Mouse (Mus musculus) CH12.LX (cell line): Measurements from ENCODE around the gene Dnajc8. TPM values are rescaled to one million over a fixed set of nuclear protein-coding genes. Genes with fewer than 3 reads are reported as not detected.

Experiments used
- DNase-seq: peaks from one replicate; pipeline ENCODE4 v3.0.0-alpha.2; 2013; ENCODE audit errors: extremely low read depth
- H3K27ac ChIP-seq: 2 replicates; pipeline ENCODE4 v1.5.1; 2012; ENCODE audit warnings: low read depth, mild to moderate bottlenecking, control low read depth, moderate library complexity; ENCODE audit not compliant: insufficient read depth
- H3K27me3 ChIP-seq: replicated peaks from 2 replicates; pipeline ENCODE3; 2012; ENCODE audit warnings: inconsistent platforms
- H3K36me3 ChIP-seq, 2 experiments: replicated peaks in 1 of 2; 2 replicates each; pipeline versions ENCODE3 to v1.6.1; 2012; ENCODE audit warnings: inconsistent platforms in 1 of 2, low read length in 1 of 2, mild to moderate bottlenecking in 1 of 2, mixed read lengths in 1 of 2, moderate library complexity in 1 of 2; ENCODE audit not compliant: control insufficient read depth in 1 of 2, insufficient read depth in 1 of 2
- H3K4me1 ChIP-seq, 2 experiments: 2 replicates each; pipeline ENCODE4 v1.6.1; 2012; ENCODE audit warnings: inconsistent platforms in 1 of 2, moderate library complexity in 1 of 2; ENCODE audit not compliant: insufficient read depth in 2 of 2, control insufficient read depth in 1 of 2
- H3K4me2 ChIP-seq: 2 replicates; pipeline ENCODE4 v1.6.1; 2012; ENCODE audit warnings: low read depth, mild to moderate bottlenecking, control low read depth; ENCODE audit not compliant: poor library complexity, insufficient read depth, severe bottlenecking
- H3K4me3 ChIP-seq, 3 experiments: fragments of 150-350 bp in 1 of 3; sonication (generic) in 1 of 3; replicated peaks in 1 of 3; 2 replicates each; pipeline versions ENCODE3 to v1.5.1; 2011 to 2012; ENCODE audit warnings: low read depth in 2 of 3, low read length in 2 of 3, mild to moderate bottlenecking in 2 of 3, moderate library complexity in 2 of 3, control low read depth in 1 of 3, improper control_type of control experiment in 1 of 3, inconsistent platforms in 1 of 3, mixed read lengths in 1 of 3; ENCODE audit not compliant: poor library complexity in 1 of 3
- H3K79me2 ChIP-seq: replicated peaks from 2 replicates; pipeline ENCODE4 v1.6.1; 2012; ENCODE audit warnings: mild to moderate bottlenecking, moderate library complexity; ENCODE audit not compliant: control insufficient read depth, poor library complexity, insufficient read depth, severe bottlenecking; ENCODE audit errors: extremely low read depth
- H3K9ac ChIP-seq: 2 replicates; pipeline ENCODE4 v1.6.1; 2012; ENCODE audit warnings: low read depth, mild to moderate bottlenecking, control low read depth, moderate library complexity; ENCODE audit not compliant: insufficient read depth
- H3K9me3 ChIP-seq: replicated peaks from 2 replicates; pipeline ENCODE3; 2012; ENCODE audit warnings: low read length, inconsistent platforms, mixed read lengths
- BHLHE40 ChIP-seq: IDR thresholded peaks from 2 replicates; pipeline ENCODE4 v1.6.1; 2011; ENCODE audit warnings: mild to moderate bottlenecking, low read depth, low read length, improper control_type of control experiment
- CHD1 ChIP-seq: IDR thresholded peaks from 2 replicates; pipeline ENCODE4 v1.6.1; 2012; ENCODE audit warnings: low read depth, low read length, improper control_type of control experiment, inconsistent platforms
- CHD2 ChIP-seq: IDR thresholded peaks from 2 replicates; pipeline ENCODE4 v1.6.1; 2011; ENCODE audit warnings: low read length, improper control_type of control experiment
- CTCF ChIP-seq, 2 experiments: IDR thresholded peaks in 1 of 2; conservative IDR thresholded peaks in 1 of 2; 2 replicates each; pipeline ENCODE4 v1.5.1; 2011 to 2012; ENCODE audit warnings: low read depth in 2 of 2, low read length in 2 of 2, improper control_type of control experiment in 1 of 2, inconsistent platforms in 1 of 2, mild to moderate bottlenecking in 1 of 2, moderate library complexity in 1 of 2
- E2F4 ChIP-seq: IDR thresholded peaks from 2 replicates; pipeline ENCODE4 v1.6.1; 2011; ENCODE audit warnings: low read depth, low read length, improper control_type of control experiment; ENCODE audit not compliant: insufficient replicate concordance
- ETS1 ChIP-seq: conservative IDR thresholded peaks from 2 replicates; pipeline ENCODE4 v1.6.1; 2012; ENCODE audit warnings: low read depth, mild to moderate bottlenecking, inconsistent platforms, low read length, improper control_type of control experiment, moderate library complexity
- GABPA ChIP-seq: IDR thresholded peaks from 2 replicates; pipeline ENCODE4 v1.6.1; 2012; ENCODE audit warnings: low read depth, low read length, improper control_type of control experiment, inconsistent platforms; ENCODE audit not compliant: insufficient replicate concordance
- HCFC1 ChIP-seq: IDR thresholded peaks from 2 replicates; pipeline ENCODE4 v1.6.1; 2012; ENCODE audit warnings: low read depth, mild to moderate bottlenecking, inconsistent platforms, low read length, improper control_type of control experiment
- IRF4 ChIP-seq: IDR thresholded peaks from 2 replicates; pipeline ENCODE4 v1.6.1; 2014; ENCODE audit warnings: low read depth, mild to moderate bottlenecking, inconsistent platforms, low read length, improper control_type of control experiment
- JUN ChIP-seq: IDR thresholded peaks from 2 replicates; pipeline ENCODE4 v1.6.1; 2011; ENCODE audit warnings: low read depth, mild to moderate bottlenecking, low read length, improper control_type of control experiment, moderate library complexity; ENCODE audit not compliant: insufficient read depth
- JUND ChIP-seq: conservative IDR thresholded peaks from 2 replicates; pipeline ENCODE4 v1.6.1; 2011; ENCODE audit warnings: low read depth, low read length, improper control_type of control experiment
- KAT2A ChIP-seq: IDR thresholded peaks from 2 replicates; pipeline ENCODE4 v1.6.1; 2012; ENCODE audit warnings: low read length, improper control_type of control experiment, inconsistent platforms; ENCODE audit not compliant: insufficient replicate concordance
- MAFK ChIP-seq: IDR thresholded peaks from 2 replicates; pipeline ENCODE4 v1.6.1; 2011; ENCODE audit warnings: low read length, improper control_type of control experiment; ENCODE audit not compliant: insufficient replicate concordance
- MAX ChIP-seq: IDR thresholded peaks from 2 replicates; pipeline ENCODE4 v1.6.1; 2011; ENCODE audit warnings: low read length, improper control_type of control experiment
- MEF2A ChIP-seq: IDR thresholded peaks from 2 replicates; pipeline ENCODE4 v1.6.1; 2014; ENCODE audit warnings: low read depth, mild to moderate bottlenecking, inconsistent platforms, low read length, improper control_type of control experiment, borderline replicate concordance
- NELFE ChIP-seq: IDR thresholded peaks from 2 replicates; pipeline ENCODE4 v1.6.1; 2011; ENCODE audit warnings: low read depth, low read length, improper control_type of control experiment
- NRF1 ChIP-seq: IDR thresholded peaks from 2 replicates; pipeline ENCODE4 v1.6.1; 2014; ENCODE audit warnings: low read depth, mild to moderate bottlenecking, inconsistent platforms, low read length, improper control_type of control experiment, moderate library complexity
- PAX5 ChIP-seq: IDR thresholded peaks from 2 replicates; pipeline ENCODE4 v1.6.1; 2012; ENCODE audit warnings: low read length, inconsistent platforms, mixed read lengths
- POLR2A ChIP-seq: IDR thresholded peaks from 2 replicates; pipeline ENCODE4 v1.6.1; 2011; ENCODE audit warnings: low read depth, mild to moderate bottlenecking, improper control_type of control experiment, low read length
- POLR2AphosphoS2 ChIP-seq: IDR thresholded peaks from 2 replicates; pipeline ENCODE4 v1.6.1; 2011; ENCODE audit warnings: low read depth, low read length, improper control_type of control experiment
- SIN3A ChIP-seq: IDR thresholded peaks from 2 replicates; pipeline ENCODE4 v1.6.1; 2012; ENCODE audit warnings: low read length, improper control_type of control experiment, inconsistent platforms
- SMC3 ChIP-seq: IDR thresholded peaks from 2 replicates; pipeline ENCODE4 v1.6.1; 2011; ENCODE audit warnings: low read depth, low read length, improper control_type of control experiment
- TCF12 ChIP-seq: IDR thresholded peaks from 2 replicates; pipeline ENCODE4 v1.6.1; 2014; ENCODE audit warnings: low read depth, mild to moderate bottlenecking, inconsistent platforms, low read length, improper control_type of control experiment
- USF1 ChIP-seq: IDR thresholded peaks from 2 replicates; pipeline ENCODE4 v1.6.1; 2014; ENCODE audit warnings: low read depth, mild to moderate bottlenecking, inconsistent platforms, low read length, improper control_type of control experiment
- USF2 ChIP-seq: conservative IDR thresholded peaks from 2 replicates; pipeline ENCODE4 v1.6.1; 2011; ENCODE audit warnings: low read depth, low read length, improper control_type of control experiment
- ZC3H11A ChIP-seq: IDR thresholded peaks from 2 replicates; pipeline ENCODE4 v1.6.1; 2012; ENCODE audit warnings: low read depth, mild to moderate bottlenecking, inconsistent platforms, low read length, improper control_type of control experiment
- ZKSCAN1 ChIP-seq: IDR thresholded peaks from 2 replicates; pipeline ENCODE4 v1.6.1; 2012; ENCODE audit warnings: low read depth, inconsistent platforms, low read length, improper control_type of control experiment, borderline replicate concordance
- ZMIZ1 ChIP-seq: IDR thresholded peaks from 2 replicates; pipeline ENCODE4 v1.6.1; 2012; ENCODE audit warnings: low read depth, mild to moderate bottlenecking, inconsistent platforms, low read length, improper control_type of control experiment
- ZNF384 ChIP-seq: IDR thresholded peaks from 2 replicates; pipeline ENCODE4 v1.6.1; 2012; ENCODE audit warnings: low read depth, low read length, improper control_type of control experiment, inconsistent platforms
- dilution Hi-C: fragments of 300-500 bp; cut with MboI; formaldehyde crosslinking; loops from 2 replicates; pipeline ENCODE4 v1.14.3; 2020; ENCODE audit warnings: low sequenced_read_pairs; ENCODE audit not compliant: extremely low pct_unique_long_range_greater_than_20kb, extremely low pct_ligation_motif_present
- in situ Hi-C: fragments of 300-500 bp; cut with MboI; formaldehyde crosslinking; loops from 3 replicates; pipeline ENCODE4 v1.14.3; 2019; ENCODE audit warnings: low sequenced_read_pairs, low pct_ligation_motif_present, low pct_unique_long_range_greater_than_20kb, mixed read lengths
- polyA plus RNA-seq: library from polyadenylated mRNA; unstranded; fragments of >175 nt; gene quantifications from 2 replicates; pipeline ENCODE4 v1.2.1, GENCODE M21; 2012; ENCODE audit warnings: low read depth; ENCODE audit not compliant: insufficient read length
- total RNA-seq, 2 experiments: library from RNA; depleted of rRNA; stranded (reverse); fragments of 300-350 nt in 1 of 2; fragments of >200 nt in 1 of 2; gene quantifications; 2 replicates each; pipeline ENCODE4 v1.2.3; 2012 to 2014

Gene Dnajc8
- total and polyA plus RNA-seq, 3 experiments = 117 to 319 (median 187) TPM

DNA sequence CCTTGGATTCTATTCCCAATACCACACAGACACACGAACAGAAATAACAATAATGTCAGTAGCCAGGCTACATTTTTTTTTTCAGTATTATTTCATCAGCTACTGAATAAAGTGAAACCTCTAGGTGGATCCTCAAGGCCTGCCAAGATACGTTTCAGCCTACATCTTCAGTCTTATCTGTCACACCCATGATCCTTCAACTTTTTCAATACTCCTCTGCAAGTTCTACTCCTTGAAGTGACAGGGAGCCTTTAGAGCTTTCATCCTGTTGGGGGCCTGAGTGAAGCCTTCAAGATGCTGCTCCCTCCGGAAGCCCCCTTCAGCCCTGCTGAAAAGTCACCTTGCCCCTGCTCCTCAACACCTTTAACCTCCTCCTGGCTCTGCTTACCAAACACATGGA is 23.3 kb upstream of the Dnajc8 start:
- Histone ChIP-seq H3K27me3 (no peaks in the 10 kb centered on the region), H3K4me1 (peaks cover 3 to 39% of the 10 kb centered on the region in 2 experiments), H3K27ac (peak overlapping the region; percentile 44), H3K36me3 (peaks cover 2 to 10% of the 10 kb centered on the region in 2 experiments), H3K4me2 (no peak overlapping the region), H3K79me2 (peaks cover 31% of the 10 kb centered on the region), H3K9me3 (no peaks in the 10 kb centered on the region), H3K9ac (no peak overlapping the region), H3K4me3 (no peak overlapping the region)
- no peak for DNase-seq
- dilution Hi-C loops = no loop called here
- TF ChIP-seq JUND (no peak), NRF1 (no peak), PAX5 (no peak), KAT2A (no peak), GABPA (no peak), ZMIZ1 (no peak), JUN (no peak)
- in situ Hi-C loops = loop anchor here (5.0 to 25.0 kb wide), 3 partner anchors 100 to 425 kb away; partner anchors contain the start of genes Epb41 and Rab42

GRCm38 (mm10) chr4:132513395-132514273 is 21.7 kb upstream of the Dnajc8 start:
- H3K27ac ChIP-seq = peak overlapping the region; percentile 98
- in situ Hi-C loops = loop anchor here (5.0 to 25.0 kb wide), 3 partner anchors 101 to 426 kb away; partner anchors contain the start of genes Epb41 and Rab42
- peaks cover 15% of the 10 kb centered on the region for H3K79me2 ChIP-seq
- peak overlapping the region; percentile 99 for H3K9ac ChIP-seq
- dilution Hi-C loops = no loop called here
- no peaks in the 10 kb centered on the region for H3K9me3 ChIP-seq
- DNase-seq = peak; percentile 95
- H3K4me3 ChIP-seq = peak overlapping the region; percentile 41 to 49 (median 45)
- H3K36me3 ChIP-seq = no peaks in the 10 kb centered on the region
- H3K4me2 ChIP-seq = peak overlapping the region; percentile 47
- H3K27me3 ChIP-seq = no peaks in the 10 kb centered on the region
- H3K4me1 ChIP-seq = peaks cover 3 to 33% of the 10 kb centered on the region in 2 experiments
- TF ChIP-seq JUND (peak; percentile 48; the same call in 1 of the 2 replicates), ZKSCAN1 (no peak), CHD1 (0 out of 2 replicates have a peak, but pooled peaks have one; percentile 41), CHD2 (peak; percentile 77), E2F4 (no peak), USF1 (peak; percentile 83), MAFK (no peak), ZC3H11A (no peak), TCF12 (peak; percentile 46; the same call in 1 of the 2 replicates), SIN3A (peak; percentile 86), USF2 (peak; percentile 80), MEF2A (no peak; the same call in 1 of the 2 replicates), JUN (no peak), POLR2A (peak; percentile 74; the same call in 1 of the 2 replicates), MAX (peak; percentile 85), ETS1 (peak; percentile 60), POLR2AphosphoS2 (peak; percentile 41; the same call in 1 of the 2 replicates), ZMIZ1 (peak; percentile 69), HCFC1 (peak; percentile 13), NRF1 (no peak), CTCF (conservative IDR thresholded peaks at IDR 0.05 in 1 of 2, IDR thresholded peaks at IDR 0.05 in 1 of 2; ENCODE audit: low read depth in 2 of 2, low read length in 2 of 2) (no peak), ZNF384 (peak; percentile 87), NELFE (peak; percentile 51; the same call in 1 of the 2 replicates), IRF4 (peak; percentile 49), SMC3 (0 out of 2 replicates have a peak, but pooled peaks have one; percentile 12), BHLHE40 (peak; percentile 96)
